Mouse (Mus musculus): ENCODE results near the gene Cxcl2.

Gene Cxcl2

GRCm38 (mm10) chr5:90903339-90904020 lies at the start of gene Cxcl2:
Gene Cxcl2, plus strand, starts transcription at chr5:90903871.
- no peak for DNase-seq (ENCODE audit: low read depth, low spot score)

GRCm38 (mm10) chr5:90855308-90856230 lies 48.1 kb upstream of the Cxcl2 start:
- DNase-seq (ENCODE audit: low read depth, low spot score): no peak

GRCm38 (mm10) chr5:90857463-90857862 lies 46.2 kb upstream of the Cxcl2 start:
- no peak for DNase-seq (ENCODE audit: low read depth, low spot score)

GRCm38 (mm10) chr5:90858429-90858828 lies 45.2 kb upstream of the Cxcl2 start:
- no peak for DNase-seq (ENCODE audit: low read depth, low spot score)

GRCm38 (mm10) chr5:90859031-90859430 lies 44.6 kb upstream of the Cxcl2 start:
- DNase-seq (ENCODE audit: low read depth, low spot score): no peak

GRCm38 (mm10) chr5:90861876-90862375 lies 41.7 kb upstream of the Cxcl2 start:
- DNase-seq (ENCODE audit: low read depth, low spot score): no peak

GRCm38 (mm10) chr5:90866770-90867169 lies 36.9 kb upstream of the Cxcl2 start:
- no peak for DNase-seq (ENCODE audit: low read depth, low spot score)

- DNase-seq (ENCODE audit: low read depth, low spot score): no peak
These were observed 31.3 kb upstream of the Cxcl2 start for GRCm38 (mm10) chr5:90872377-90872776.

GRCm38 (mm10) chr5:90876045-90876444 lies 27.6 kb upstream of the Cxcl2 start:
- DNase-seq (ENCODE audit: low read depth, low spot score): no peak

- DNase-seq (ENCODE audit: low read depth, low spot score): no peak
These were observed 27.0 kb upstream of the Cxcl2 start for GRCm38 (mm10) chr5:90876471-90877172.

GRCm38 (mm10) chr5:90877173-90877512 lies 26.5 kb upstream of the Cxcl2 start:
- DNase-seq (ENCODE audit: low read depth, low spot score): no peak

- no peak for DNase-seq (ENCODE audit: low read depth, low spot score)
These were observed 24.2 kb upstream of the Cxcl2 start for GRCm38 (mm10) chr5:90879307-90880014.

GRCm38 (mm10) chr5:90880335-90880850 lies 23.3 kb upstream of the Cxcl2 start:
- DNase-seq (ENCODE audit: low read depth, low spot score): no peak

- no peak for DNase-seq (ENCODE audit: low read depth, low spot score)
These were observed 22.6 kb upstream of the Cxcl2 start for GRCm38 (mm10) chr5:90881021-90881420.

GRCm38 (mm10) chr5:90881682-90882081 lies 22.0 kb upstream of the Cxcl2 start:
- no peak for DNase-seq (ENCODE audit: low read depth, low spot score)

GRCm38 (mm10) chr5:90882146-90882545 lies 21.5 kb upstream of the Cxcl2 start:
- no peak for DNase-seq (ENCODE audit: low read depth, low spot score)

- DNase-seq (ENCODE audit: low read depth, low spot score): no peak
These were observed 18.9 kb upstream of the Cxcl2 start for GRCm38 (mm10) chr5:90884628-90885242.

GRCm38 (mm10) chr5:90888661-90889060 lies 15.0 kb upstream of the Cxcl2 start:
- DNase-seq (ENCODE audit: low read depth, low spot score): no peak

- no peak for DNase-seq (ENCODE audit: low read depth, low spot score)
These were observed 12.9 kb upstream of the Cxcl2 start, which contains the start of gene Cxcl1 for GRCm38 (mm10) chr5:90890519-90891463. Gene Cxcl1, plus strand, starts transcription at chr5:90891241.

- no peak for DNase-seq (ENCODE audit: low read depth, low spot score)
These were observed 12.2 kb upstream of the Cxcl2 start for GRCm38 (mm10) chr5:90891464-90891813.
